Mouse (Mus musculus) lung, adult 2 months (tissue): ENCODE data around the gene Klhl6. TPM values are rescaled to one million over a fixed set of nuclear protein-coding genes. Genes with fewer than 3 reads are reported as not detected.

ENCODE experiments used
- DNase-seq: peaks from one replicate; pipeline ENCODE4 v3.0.0; 2022
- H3K4me1 ChIP-seq: fragments of 200-500 bp; 2 replicates; pipeline ENCODE4 v1.6.1; 2011; ENCODE audit warnings: low read length; ENCODE audit not compliant: control insufficient read depth, insufficient read depth
- H3K4me3 ChIP-seq: fragments of 200-500 bp; replicated peaks from 2 replicates; pipeline ENCODE3; 2011; ENCODE audit warnings: low read depth, mild to moderate bottlenecking, control low read depth, low read length; ENCODE audit errors: extremely low read depth
- CTCF ChIP-seq: fragments of 200-500 bp; IDR thresholded peaks from 2 replicates; pipeline ENCODE4 v1.5.1; 2011; ENCODE audit warnings: mild to moderate bottlenecking, low read length, control low read depth; ENCODE audit not compliant: insufficient read depth
- POLR2A ChIP-seq: fragments of 200-500 bp; IDR thresholded peaks from 2 replicates; pipeline ENCODE4 v1.6.1; 2011; ENCODE audit warnings: low read depth, mild to moderate bottlenecking, control low read depth, low read length, borderline replicate concordance; ENCODE audit errors: extremely low read depth
- WGBS: fragments of 180-500 bp; shearing (Covaris S2); methylation state at CpG from one replicate; pipeline ENCODE4 v1.1.7; 2018; 5-methylcytosine and 5-hydroxymethylcytosine counted together
- polyA plus RNA-seq: library from polyadenylated mRNA; depleted of rRNA; stranded (reverse); fragments of >200 nt; gene quantifications from 2 replicates; pipeline ENCODE4 v1.2.3, GENCODE M21; 2012

Gene Klhl6
- polyA plus RNA-seq, 1 experiment, result 7.2 TPM

GRCm38 (mm10) chr16:19972736-19973350, 10.0 kb downstream of the Klhl6 start:
- Histone ChIP-seq H3K4me1 (no peaks in the 10 kb centered on the region; the same call in none of the 2 replicates), H3K4me3 (no peak overlapping the region)
- DNase-seq, result no peak
- TF ChIP-seq CTCF, result no peak
- TF ChIP-seq POLR2A, result no peak

GRCm38 (mm10) chr16:19969506-19969905, 13.3 kb downstream of the Klhl6 start:
- TF ChIP-seq CTCF (no peak), POLR2A (no peak)
- WGBS, result 88% methylated on average over 5 of the region's 5 CpGs
- DNase-seq, result no peak

GRCm38 (mm10) chr16:19968666-19969065, 14.2 kb downstream of the Klhl6 start:
- 86% methylated on average over 4 of the region's 4 CpGs for WGBS
- Histone ChIP-seq H3K4me3 (no peak overlapping the region), H3K4me1 (peaks cover 11% of the 10 kb centered on the region)
- no peak for DNase-seq
- TF ChIP-seq CTCF (no peak), POLR2A (no peak)

More at GRCm38 (mm10) chr16:19969506-19969905, 13.3 kb downstream of the Klhl6 start:
- Histone ChIP-seq H3K4me1 (peaks cover 8% of the 10 kb centered on the region), H3K4me3 (no peak overlapping the region)

- WGBS, result 92% methylated on average over 1 of the region's 1 CpGs
- Histone ChIP-seq H3K4me1 (peaks cover 11% of the 10 kb centered on the region), H3K4me3 (no peak overlapping the region)
- no peak for DNase-seq
- no peak for TF ChIP-seq POLR2A
- no peak for TF ChIP-seq CTCF
These were observed 14.9 kb downstream of the Klhl6 start for GRCm38 (mm10) chr16:19967897-19968392.

GRCm38 (mm10) chr16:19966976-19967375, 15.9 kb downstream of the Klhl6 start:
- Histone ChIP-seq H3K4me1 (peaks cover 18% of the 10 kb centered on the region), H3K4me3 (no peak overlapping the region)
- no peak for DNase-seq
- no peak for TF ChIP-seq CTCF
- TF ChIP-seq POLR2A, result no peak

- WGBS, result 62% methylated on average over 1 of the region's 1 CpGs
- DNase-seq, result no peak
- no peak for TF ChIP-seq CTCF
- no peak for TF ChIP-seq POLR2A
- Histone ChIP-seq H3K4me1 (peaks cover 18% of the 10 kb centered on the region), H3K4me3 (no peak overlapping the region)
These were observed 16.4 kb downstream of the Klhl6 start for GRCm38 (mm10) chr16:19966437-19966836.

- peaks cover 25% of the 10 kb centered on the region for H3K4me1 ChIP-seq
- H3K4me3 ChIP-seq, result no peak overlapping the region
- no peak for DNase-seq
- TF ChIP-seq POLR2A, result no peak
- TF ChIP-seq CTCF, result no peak
- WGBS, result 29% methylated on average over 3 of the region's 3 CpGs
These were observed 19.9 kb downstream of the Klhl6 start for GRCm38 (mm10) chr16:19962951-19963350.

- DNase-seq, result no peak
- WGBS, result 57% methylated on average over 2 of the region's 2 CpGs
- Histone ChIP-seq H3K4me1 (peaks cover 17% of the 10 kb centered on the region), H3K4me3 (no peak overlapping the region)
- TF ChIP-seq CTCF (no peak), POLR2A (no peak)
These were observed 21.8 kb downstream of the Klhl6 start for GRCm38 (mm10) chr16:19961070-19961469.

- peaks cover 17% of the 10 kb centered on the region for H3K4me1 ChIP-seq
- DNase-seq, result no peak
- H3K4me3 ChIP-seq, result no peak overlapping the region
- TF ChIP-seq CTCF (no peak), POLR2A (no peak)
- 24% methylated on average over 4 of the region's 4 CpGs for WGBS
These were observed 22.3 kb downstream of the Klhl6 start for GRCm38 (mm10) chr16:19960407-19961058.

GRCm38 (mm10) chr16:19957051-19957450, 25.8 kb downstream of the Klhl6 start:
- DNase-seq, result no peak
- WGBS, result 72% methylated on average over 5 of the region's 5 CpGs
- Histone ChIP-seq H3K4me1 (peaks cover 7% of the 10 kb centered on the region), H3K4me3 (no peak overlapping the region)
- TF ChIP-seq POLR2A (no peak), CTCF (no peak)

- no peaks in the 10 kb centered on the region; the same call in none of the 2 replicates for H3K4me1 ChIP-seq
- TF ChIP-seq POLR2A (no peak), CTCF (no peak)
- WGBS, result 82% methylated on average over 3 of the region's 3 CpGs
- no peak for DNase-seq
- no peak overlapping the region for H3K4me3 ChIP-seq
These were observed 35.5 kb downstream of the Klhl6 start for GRCm38 (mm10) chr16:19947336-19947735.
